In genomic region chr15:25502513-25502912, GRCm38 (mm10) we compare ENCODE assay signal across 21 mouse cellular contexts.
"Had no signal": no experiment of that assay in that cellular context is flagged by ENCODE, and none has a peak within 500 bp of the region (broad histone marks: within the 10 kb centered on the region; RNA-seq: fewer than 3 reads in every experiment).

No protein-coding gene starts in this region.

- H3K4me3 ChIP-seq: intestine, embryonic 15.5 days; limb, embryonic 12.5 days; limb, embryonic 15.5 days; lung, embryonic 15.5 days; megakaryocyte, embryonic 14.5 days; midbrain, embryonic 10.5 days; midbrain, embryonic 13.5 days; myocyte; neural tube, embryonic 13.5 days; stomach, embryonic 15.5 days had no signal

- H3K9ac ChIP-seq: intestine, embryonic 15.5 days; limb, embryonic 12.5 days; limb, embryonic 15.5 days; liver, embryonic 14.5 days; lung, embryonic 15.5 days; midbrain, embryonic 13.5 days; neural tube, embryonic 13.5 days; stomach, embryonic 15.5 days had no signal

- H3K36me3 ChIP-seq: intestine, embryonic 15.5 days; limb, embryonic 12.5 days; limb, embryonic 15.5 days; lung, embryonic 15.5 days; midbrain, embryonic 10.5 days; midbrain, embryonic 13.5 days; neural tube, embryonic 13.5 days; stomach, embryonic 15.5 days had no signal

- H3K4me1 ChIP-seq: intestine, embryonic 15.5 days; stomach, embryonic 15.5 days had no signal

- H3K27ac ChIP-seq: intestine, embryonic 15.5 days; kidney, postnatal 0 days; limb, embryonic 12.5 days; limb, embryonic 15.5 days; liver, embryonic 14.5 days; lung, embryonic 15.5 days; midbrain, embryonic 10.5 days; midbrain, embryonic 13.5 days; neural tube, embryonic 13.5 days; stomach, embryonic 15.5 days had no signal

- ATAC-seq: intestine, embryonic 15.5 days; midbrain, embryonic 13.5 days; midbrain, embryonic 16.5 days had no signal

- H3K9me3 ChIP-seq: intestine, embryonic 15.5 days; limb, embryonic 12.5 days; limb, embryonic 15.5 days; lung, embryonic 15.5 days; megakaryocyte, embryonic 14.5 days; midbrain, embryonic 10.5 days; midbrain, embryonic 13.5 days; neural tube, embryonic 13.5 days; stomach, embryonic 15.5 days had no signal

- DNase-seq: kidney, adult 18-20 months; left cerebral cortex, postnatal 4 days; lung, adult 18-20 months; lung, postnatal 36 days; retina, postnatal 1 day; right cerebral cortex, postnatal 25 days; spleen, adult 18-20 months; thymus, postnatal 25 days had no signal

- H3K27me3 ChIP-seq: intestine, embryonic 15.5 days; limb, embryonic 15.5 days; lung, embryonic 15.5 days; stomach, embryonic 15.5 days had no signal

- H3K4me2 ChIP-seq: intestine, embryonic 15.5 days; limb, embryonic 12.5 days; limb, embryonic 15.5 days; lung, embryonic 15.5 days; midbrain, embryonic 13.5 days; neural tube, embryonic 13.5 days; stomach, embryonic 15.5 days had no signal
